Mouse (Mus musculus): Measurements from ENCODE around the gene Nacc1. TPM values are rescaled to one million over a fixed set of nuclear protein-coding genes. Genes with fewer than 3 reads are reported as not detected.

Nacc1 gene
- polyA plus RNA-seq, 1 experiment from 2014 or later: 11.0 TPM

DNA sequence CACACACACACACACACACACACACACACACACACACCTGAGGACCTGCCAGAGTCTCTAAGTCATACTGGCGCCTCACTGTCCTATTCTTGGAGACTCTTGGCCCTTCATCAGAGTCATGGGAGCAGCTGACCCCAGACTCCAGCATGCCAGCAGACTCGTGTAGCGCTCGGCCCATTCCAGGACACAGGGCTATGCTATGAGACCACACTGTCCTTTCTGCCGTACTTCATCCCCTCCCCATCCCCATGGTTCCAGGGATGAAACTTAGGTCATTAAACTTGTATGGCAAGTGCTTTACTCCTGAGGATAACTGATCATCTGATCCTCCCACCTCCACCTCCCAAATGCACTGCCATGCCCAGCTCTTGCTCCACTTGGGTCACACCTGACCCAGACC is 30.8 kb upstream of the Nacc1 start:
- WGBS: 86% methylated on average over 5 of the region's 5 CpGs
- no peaks in the 10 kb centered on the region for H3K9me3 ChIP-seq (ENCODE audit: control insufficient read depth, low read length)

DNA sequence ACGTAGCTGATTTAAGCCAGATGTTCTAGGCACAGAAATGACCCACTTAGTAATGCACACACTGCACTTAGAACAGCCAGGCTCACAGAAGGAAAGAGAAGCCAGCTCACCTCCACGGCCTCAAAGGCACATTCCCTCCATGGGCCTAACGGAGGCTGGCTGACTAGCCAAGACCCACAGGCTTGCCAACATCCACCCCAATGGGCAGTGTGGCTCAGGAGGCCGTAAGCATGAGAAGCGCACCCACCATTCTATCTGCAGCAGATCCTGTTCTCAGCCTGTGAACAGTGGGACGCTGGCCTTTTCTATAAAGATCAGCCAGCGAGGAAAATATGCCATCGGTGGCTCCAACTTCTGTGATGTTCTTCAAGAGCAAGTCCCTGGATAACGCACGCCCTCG is 29.1 kb upstream of the Nacc1 start:
- 84% methylated on average over 11 of the region's 11 CpGs for WGBS
- Histone ChIP-seq H3K36me3 (ENCODE audit: control insufficient read depth, insufficient read depth, low read length) (no peaks in the 10 kb centered on the region; the same call in 1 of the 2 replicates), H3K27ac (ENCODE audit: low read length) (no peak overlapping the region), H3K4me1 (ENCODE audit: control insufficient read depth, insufficient read depth, low read length) (peaks cover 22% of the 10 kb centered on the region), H3K4me3 (ENCODE audit: low read length) (no peak overlapping the region), H3K27me3 (replicated peaks; ENCODE audit: control insufficient read depth, insufficient read depth, low read length) (peaks cover 32% of the 10 kb centered on the region), H3K9ac (ENCODE audit: low read depth, low read length) (no peak overlapping the region), H3K9me3 (ENCODE audit: control insufficient read depth, low read length) (no peaks in the 10 kb centered on the region), H3K4me2 (ENCODE audit: low read depth, low read length) (no peak overlapping the region)
- no peak for ATAC-seq

More for the DNA sequence above, 30.8 kb upstream of the Nacc1 start:
- Histone ChIP-seq H3K9ac (ENCODE audit: low read depth, low read length) (no peak overlapping the region), H3K27ac (ENCODE audit: low read length) (no peak overlapping the region), H3K4me2 (ENCODE audit: low read depth, low read length) (no peak overlapping the region), H3K4me3 (ENCODE audit: low read length) (no peak overlapping the region), H3K4me1 (ENCODE audit: control insufficient read depth, insufficient read depth, low read length) (peaks cover 25% of the 10 kb centered on the region), H3K27me3 (replicated peaks; ENCODE audit: control insufficient read depth, insufficient read depth, low read length) (peaks cover 32% of the 10 kb centered on the region), H3K36me3 (ENCODE audit: control insufficient read depth, insufficient read depth, low read length) (no peaks in the 10 kb centered on the region; the same call in 1 of the 2 replicates)
- ATAC-seq: no peak

GRCm38 (mm10) chr8:84715893-84716468 is 28.3 kb upstream of the Nacc1 start:
- Histone ChIP-seq H3K9me3 (ENCODE audit: control insufficient read depth, low read length) (no peaks in the 10 kb centered on the region), H3K9ac (ENCODE audit: low read depth, low read length) (peak overlapping the region; percentile 22; the same call in 1 of the 2 replicates), H3K4me2 (ENCODE audit: low read depth, low read length) (no peak overlapping the region), H3K27me3 (replicated peaks; ENCODE audit: control insufficient read depth, insufficient read depth, low read length) (peaks cover 32% of the 10 kb centered on the region), H3K4me1 (ENCODE audit: control insufficient read depth, insufficient read depth, low read length) (peaks cover 16% of the 10 kb centered on the region), H3K27ac (ENCODE audit: low read length) (no peak overlapping the region), H3K36me3 (ENCODE audit: control insufficient read depth, insufficient read depth, low read length) (no peaks in the 10 kb centered on the region; the same call in 1 of the 2 replicates), H3K4me3 (ENCODE audit: low read length) (no peak overlapping the region)
- no peak for ATAC-seq
- 23% methylated on average over 26 of the region's 27 CpGs for WGBS

DNA sequence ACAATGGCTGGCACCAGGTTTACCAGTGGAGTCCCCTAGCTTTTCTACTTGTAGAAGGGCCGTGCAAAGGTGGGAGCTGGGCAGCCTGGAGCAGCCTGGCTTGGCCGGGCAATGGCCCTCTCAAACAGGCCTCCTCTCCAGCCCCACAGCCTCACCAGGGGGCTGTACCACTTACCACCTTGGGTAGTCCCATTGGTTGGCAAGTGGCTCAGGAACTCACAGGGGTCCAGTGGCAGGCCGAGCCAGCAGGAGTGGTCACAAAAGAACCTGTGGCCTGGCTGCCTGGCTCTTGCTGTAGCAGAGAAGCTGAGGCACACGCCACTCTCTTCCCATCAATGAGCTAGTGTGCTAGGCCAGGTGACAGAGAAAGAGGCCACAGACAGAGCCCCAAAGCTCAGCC is 26.5 kb upstream of the Nacc1 start:
- Histone ChIP-seq H3K9ac (ENCODE audit: low read depth, low read length) (no peak overlapping the region), H3K4me1 (ENCODE audit: control insufficient read depth, insufficient read depth, low read length) (peaks cover 18% of the 10 kb centered on the region), H3K4me2 (ENCODE audit: low read depth, low read length) (no peak overlapping the region), H3K27ac (ENCODE audit: low read length) (no peak overlapping the region), H3K36me3 (ENCODE audit: control insufficient read depth, insufficient read depth, low read length) (no peaks in the 10 kb centered on the region; the same call in 1 of the 2 replicates), H3K4me3 (ENCODE audit: low read length) (no peak overlapping the region), H3K9me3 (ENCODE audit: control insufficient read depth, low read length) (no peaks in the 10 kb centered on the region), H3K27me3 (replicated peaks; ENCODE audit: control insufficient read depth, insufficient read depth, low read length) (peaks cover 32% of the 10 kb centered on the region)
- 78% methylated on average over 4 of the region's 4 CpGs for WGBS
- ATAC-seq: no peak

DNA sequence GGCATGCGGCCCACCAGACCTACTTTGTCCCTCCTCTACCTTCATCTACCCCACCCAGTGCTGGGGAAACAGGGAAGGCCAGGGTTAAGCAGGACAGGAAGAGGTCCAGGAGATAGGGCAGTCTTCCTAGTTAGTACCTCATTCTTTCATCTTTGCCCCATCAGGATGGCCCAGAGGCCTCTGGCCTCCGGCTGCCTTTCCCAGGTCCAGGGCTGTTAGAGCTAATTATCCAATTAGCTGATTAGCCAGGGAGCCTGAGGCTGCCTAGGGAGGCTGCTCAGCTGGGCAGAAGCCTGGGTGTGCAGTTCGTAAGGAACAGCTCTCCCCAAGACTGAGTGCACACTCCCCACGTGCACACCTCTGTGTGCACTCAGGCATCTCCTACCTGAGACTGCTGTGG is 25.7 kb upstream of the Nacc1 start:
- no peak overlapping the region for H3K4me2 ChIP-seq (ENCODE audit: low read depth, low read length)
- H3K27me3 ChIP-seq (replicated peaks; ENCODE audit: control insufficient read depth, insufficient read depth, low read length): peaks cover 30% of the 10 kb centered on the region
- 0 out of 2 replicates have a peak overlapping the region, but pooled peaks have one; percentile 30 for H3K9ac ChIP-seq (ENCODE audit: low read depth, low read length)
- no peaks in the 10 kb centered on the region; the same call in 1 of the 2 replicates for H3K36me3 ChIP-seq (ENCODE audit: control insufficient read depth, insufficient read depth, low read length)
- peak overlapping the region; percentile 82 for H3K27ac ChIP-seq (ENCODE audit: low read length)
- ATAC-seq: no peak
- 52% methylated on average over 4 of the region's 4 CpGs for WGBS
- H3K4me1 ChIP-seq (ENCODE audit: control insufficient read depth, insufficient read depth, low read length): peaks cover 23% of the 10 kb centered on the region
- H3K4me3 ChIP-seq (ENCODE audit: low read length): no peak overlapping the region
- no peaks in the 10 kb centered on the region for H3K9me3 ChIP-seq (ENCODE audit: control insufficient read depth, low read length)

GRCm38 (mm10) chr8:84712759-84713120 is 25.1 kb upstream of the Nacc1 start:
- peaks cover 3% of the 10 kb centered on the region; the same call in 1 of the 2 replicates for H3K36me3 ChIP-seq (ENCODE audit: control insufficient read depth, insufficient read depth, low read length)
- H3K4me1 ChIP-seq (ENCODE audit: control insufficient read depth, insufficient read depth, low read length): peaks cover 28% of the 10 kb centered on the region
- WGBS: 23% methylated on average over 3 of the region's 3 CpGs
- peak; percentile 40; the same call in 1 of the 2 replicates for ATAC-seq
- peaks cover 33% of the 10 kb centered on the region for H3K27me3 ChIP-seq (replicated peaks; ENCODE audit: control insufficient read depth, insufficient read depth, low read length)
- peak overlapping the region; percentile 82 for H3K27ac ChIP-seq (ENCODE audit: low read length)
- H3K9me3 ChIP-seq (ENCODE audit: control insufficient read depth, low read length): no peaks in the 10 kb centered on the region
- H3K4me3 ChIP-seq (ENCODE audit: low read length): no peak overlapping the region
- no peak overlapping the region for H3K4me2 ChIP-seq (ENCODE audit: low read depth, low read length)
- 0 out of 2 replicates have a peak overlapping the region, but pooled peaks have one; percentile 14 for H3K9ac ChIP-seq (ENCODE audit: low read depth, low read length)

GRCm38 (mm10) chr8:84711933-84712758 is 24.5 kb upstream of the Nacc1 start:
- H3K4me1 ChIP-seq (ENCODE audit: control insufficient read depth, insufficient read depth, low read length): peaks cover 33% of the 10 kb centered on the region
- no peak overlapping the region for H3K4me2 ChIP-seq (ENCODE audit: low read depth, low read length)
- peaks cover 36% of the 10 kb centered on the region for H3K27me3 ChIP-seq (replicated peaks; ENCODE audit: control insufficient read depth, insufficient read depth, low read length)
- no peak overlapping the region for H3K4me3 ChIP-seq (ENCODE audit: low read length)
- H3K27ac ChIP-seq (ENCODE audit: low read length): peak overlapping the region; percentile 75
- peak; percentile 60 for ATAC-seq
- no peaks in the 10 kb centered on the region for H3K9me3 ChIP-seq (ENCODE audit: control insufficient read depth, low read length)
- H3K36me3 ChIP-seq (ENCODE audit: control insufficient read depth, insufficient read depth, low read length): 0 out of 2 replicates have a peak, but pooled peaks cover 3% of the 10 kb centered on the region
- WGBS: 20% methylated on average over 11 of the region's 11 CpGs
- H3K9ac ChIP-seq (ENCODE audit: low read depth, low read length): 0 out of 2 replicates have a peak overlapping the region, but pooled peaks have one; percentile 6

DNA sequence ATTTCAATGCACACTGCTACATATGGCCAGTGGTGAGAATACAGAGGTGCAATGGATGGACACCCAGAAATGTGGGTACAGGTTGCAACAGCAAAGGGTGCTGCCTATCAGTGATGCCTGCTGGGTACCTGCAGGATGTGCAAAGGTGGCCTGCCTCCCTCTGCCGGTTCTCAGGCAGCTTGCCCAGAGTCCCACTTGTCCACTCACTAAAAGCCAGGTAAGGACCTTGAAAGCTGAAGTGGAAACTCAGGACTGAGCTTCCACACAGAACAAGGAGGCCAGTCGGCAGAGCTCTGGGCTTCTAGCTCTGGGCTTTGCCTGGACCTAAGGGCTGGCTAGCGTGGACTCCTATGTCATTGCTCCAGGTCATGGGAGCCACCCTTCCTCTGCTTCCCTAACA is 23.6 kb upstream of the Nacc1 start:
- no peak overlapping the region for H3K9ac ChIP-seq (ENCODE audit: low read depth, low read length)
- H3K27ac ChIP-seq (ENCODE audit: low read length): peak overlapping the region; percentile 75; the same call in 1 of the 2 replicates
- H3K4me3 ChIP-seq (ENCODE audit: low read length): no peak overlapping the region
- no peak overlapping the region for H3K4me2 ChIP-seq (ENCODE audit: low read depth, low read length)
- H3K4me1 ChIP-seq (ENCODE audit: control insufficient read depth, insufficient read depth, low read length): peaks cover 41% of the 10 kb centered on the region
- ATAC-seq: no peak
- 0 out of 2 replicates have a peak, but pooled peaks cover 3% of the 10 kb centered on the region for H3K36me3 ChIP-seq (ENCODE audit: control insufficient read depth, insufficient read depth, low read length)
- peaks cover 37% of the 10 kb centered on the region for H3K27me3 ChIP-seq (replicated peaks; ENCODE audit: control insufficient read depth, insufficient read depth, low read length)
- WGBS: 54% methylated on average over 3 of the region's 3 CpGs
- H3K9me3 ChIP-seq (ENCODE audit: control insufficient read depth, low read length): no peaks in the 10 kb centered on the region

DNA sequence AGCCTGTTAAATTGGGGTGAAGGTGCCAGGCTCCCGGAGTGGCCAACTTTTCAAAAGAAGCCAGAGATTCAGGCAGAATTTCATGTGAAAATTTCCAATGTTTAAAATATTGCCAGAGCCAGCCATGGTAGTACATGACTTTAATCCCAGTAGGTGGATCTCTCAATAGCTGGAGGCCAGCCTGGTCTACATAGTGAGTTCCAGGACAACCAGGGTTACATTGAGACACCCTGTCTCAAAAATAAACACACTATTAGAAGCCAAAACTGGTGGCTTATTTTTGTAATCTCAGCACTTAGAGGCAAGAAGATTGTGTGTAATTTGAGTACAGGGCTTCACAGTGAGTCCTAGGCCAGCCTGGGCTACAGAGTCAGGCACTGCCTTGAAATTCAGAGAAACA is 22.3 kb upstream of the Nacc1 start:
- Histone ChIP-seq H3K36me3 (ENCODE audit: control insufficient read depth, insufficient read depth, low read length) (0 out of 2 replicates have a peak, but pooled peaks cover 3% of the 10 kb centered on the region), H3K4me1 (ENCODE audit: control insufficient read depth, insufficient read depth, low read length) (peaks cover 49% of the 10 kb centered on the region), H3K27ac (ENCODE audit: low read length) (no peak overlapping the region), H3K4me2 (ENCODE audit: low read depth, low read length) (no peak overlapping the region), H3K4me3 (ENCODE audit: low read length) (no peak overlapping the region), H3K9ac (ENCODE audit: low read depth, low read length) (no peak overlapping the region), H3K9me3 (ENCODE audit: control insufficient read depth, low read length) (no peaks in the 10 kb centered on the region), H3K27me3 (replicated peaks; ENCODE audit: control insufficient read depth, insufficient read depth, low read length) (peaks cover 41% of the 10 kb centered on the region)
- no peak for ATAC-seq
- WGBS: 94% methylated on average over 1 of the region's 1 CpGs

Data from intestine, embryonic 16.5 days (tissue).